In the genomic region with DNA sequence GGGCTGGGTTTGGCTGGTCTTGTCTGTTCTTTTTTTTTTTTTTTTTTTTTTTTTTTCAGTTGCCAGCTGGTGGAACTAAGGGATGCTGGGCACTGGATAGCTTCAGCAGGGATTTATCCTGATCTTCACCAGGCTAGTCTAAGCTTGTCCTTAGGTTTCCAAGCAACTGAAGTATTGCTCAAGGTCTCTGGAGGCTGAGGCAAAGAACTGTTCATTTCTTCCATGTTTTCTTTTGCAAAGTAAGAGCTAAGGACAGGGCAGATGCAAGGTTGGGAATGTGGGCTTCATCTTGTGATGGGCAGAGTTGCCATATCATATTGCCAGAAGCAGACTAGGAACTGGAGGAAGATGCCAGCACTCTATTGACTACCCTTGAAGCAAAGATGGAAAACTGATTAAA, we compare ENCODE assay signal across 9 mouse cellular contexts.
"Had no signal": no experiment of that assay in that cellular context is flagged by ENCODE, and none has a peak within 500 bp of the region (broad histone marks: within the 10 kb centered on the region; RNA-seq: fewer than 3 reads in every experiment).

No protein-coding gene starts in this region.

- H3K4me3 ChIP-seq: liver, embryonic 13.5 days had no signal

- DNase-seq: kidney, postnatal 25 days; liver, embryonic 13.5 days; lung, adult 2 months; lung, postnatal 14 days; lung, postnatal 4 days; midbrain, embryonic 14.5 days; thymus, adult 2 months; thymus, postnatal 14 days; thymus, postnatal 4 days had no signal

- H3K27me3 ChIP-seq: liver, embryonic 13.5 days had no signal

- H3K36me3 ChIP-seq: liver, embryonic 13.5 days had no signal
